Mouse (Mus musculus) R1 (cell line): ENCODE measurements around the gene Ccdc171.
"Not testable (repeated sequence)": the region's sequence is repeated elsewhere in the genome, so short reads cannot be mapped to it uniquely, and the experiment has no call there.

ENCODE experiments used
- DNase-seq: peaks from one replicate; pipeline ENCODE4 v3.0.0-alpha.2; 2018; ENCODE audit warnings: low read depth, low spot score

The Ccdc171 gene

GRCm38 (mm10) chr4:83655396-83655795 is 130.1 kb downstream of the Ccdc171 start:
- DNase-seq = peak; percentile 18

DNA sequence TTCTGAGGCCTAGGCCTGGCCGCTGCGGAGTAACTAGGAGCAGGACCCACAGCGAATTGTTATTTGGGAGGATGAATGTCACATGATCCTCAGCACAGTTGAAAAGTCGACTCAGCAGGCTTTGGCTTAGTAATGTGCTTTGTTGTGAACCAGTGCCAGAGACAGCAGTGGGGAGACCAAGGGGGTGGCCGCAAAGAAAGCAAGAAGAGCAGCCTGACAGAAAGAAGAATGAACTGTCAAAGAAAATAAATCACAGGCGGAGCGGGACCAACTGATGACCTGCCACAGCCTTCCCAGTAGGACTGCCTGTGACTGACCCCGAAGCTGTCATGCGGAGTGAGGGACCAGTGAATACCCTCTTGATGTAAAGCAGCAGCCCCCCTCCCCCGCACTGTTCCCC is 131.2 kb downstream of the Ccdc171 start:
- peak; percentile 27 for DNase-seq

GRCm38 (mm10) chr4:83657021-83657420 is 131.7 kb downstream of the Ccdc171 start:
- no peak for DNase-seq

DNA sequence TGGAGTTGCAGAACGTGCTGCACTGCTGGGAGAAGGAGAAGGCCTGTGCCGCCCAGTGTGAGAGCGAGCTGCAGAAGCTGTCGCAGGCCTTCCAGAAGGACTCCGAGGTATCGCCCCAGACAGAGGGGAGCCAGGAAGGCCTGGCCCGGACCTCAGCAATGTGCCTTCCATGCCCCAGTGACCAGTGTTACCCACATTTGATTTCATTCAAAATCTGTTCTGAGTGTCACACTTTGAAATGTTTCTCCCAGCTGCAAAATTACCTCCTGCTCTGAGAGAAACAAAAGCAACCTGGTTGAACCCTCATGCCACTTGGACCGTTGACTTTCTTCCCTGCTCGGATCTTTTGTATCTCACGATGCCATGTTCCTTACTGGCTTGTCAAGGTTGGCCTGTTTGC is 133.1 kb downstream of the Ccdc171 start:
- no peak for DNase-seq

DNA sequence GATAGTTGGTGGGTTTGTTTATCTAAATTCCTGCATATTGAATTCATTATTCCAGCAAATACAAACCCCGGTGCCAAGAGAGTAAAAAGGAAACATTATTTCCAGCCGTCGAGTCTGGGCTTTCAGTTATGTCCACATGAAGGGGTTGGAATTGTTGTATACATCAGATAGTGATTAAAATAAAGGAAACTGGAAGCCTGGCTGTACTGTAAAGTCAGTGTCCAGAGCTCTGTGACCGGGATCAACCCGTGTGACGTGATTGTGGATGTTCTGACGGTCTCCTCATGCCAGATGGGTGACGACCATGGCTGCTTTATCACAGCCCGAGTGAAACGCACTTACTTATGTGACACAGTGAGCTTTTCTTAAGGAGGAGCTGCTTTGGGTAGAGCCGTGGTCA is 134.1 kb downstream of the Ccdc171 start:
- no peak for DNase-seq

DNA sequence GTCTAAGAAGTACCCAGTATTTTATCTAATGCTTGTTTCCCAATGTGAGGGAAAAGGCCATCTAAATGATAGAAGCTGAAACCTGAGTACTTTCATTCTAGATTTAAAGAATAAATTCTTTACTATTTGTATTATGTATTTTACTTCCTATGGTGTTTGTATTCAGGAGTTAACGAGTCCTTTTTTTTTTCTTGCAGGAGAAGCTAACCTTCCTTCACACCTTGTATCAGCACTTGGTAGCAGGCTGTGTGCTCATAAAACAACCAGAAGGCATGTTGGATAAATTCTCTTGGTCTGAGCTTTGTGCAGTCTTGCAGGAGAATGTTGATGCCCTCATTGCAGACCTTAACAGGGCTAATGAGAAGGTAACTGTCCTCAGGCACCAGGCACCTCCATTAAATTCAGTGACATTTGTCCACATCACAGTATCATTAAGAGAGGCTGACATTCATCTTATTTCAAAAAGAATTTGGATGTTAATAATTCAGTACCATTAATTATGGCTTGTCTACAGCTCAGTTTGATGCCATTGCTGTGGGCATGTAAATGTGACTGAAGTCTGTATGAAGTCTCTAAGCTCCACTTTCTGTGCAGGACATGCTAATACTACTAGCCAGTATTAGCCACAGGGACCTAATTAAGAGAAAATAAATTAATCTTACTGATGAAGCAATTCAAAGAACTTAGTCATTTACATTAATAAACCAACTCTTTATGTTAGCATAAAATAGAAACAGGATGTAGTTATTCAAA is 136.3 kb downstream of the Ccdc171 start:
- DNase-seq = no peak

- no peak for DNase-seq
Measured at GRCm38 (mm10) chr4:83662301-83662700, 137.0 kb downstream of the Ccdc171 start.

- no peak for DNase-seq
Measured at GRCm38 (mm10) chr4:83669552-83669951, 144.2 kb downstream of the Ccdc171 start.

DNA sequence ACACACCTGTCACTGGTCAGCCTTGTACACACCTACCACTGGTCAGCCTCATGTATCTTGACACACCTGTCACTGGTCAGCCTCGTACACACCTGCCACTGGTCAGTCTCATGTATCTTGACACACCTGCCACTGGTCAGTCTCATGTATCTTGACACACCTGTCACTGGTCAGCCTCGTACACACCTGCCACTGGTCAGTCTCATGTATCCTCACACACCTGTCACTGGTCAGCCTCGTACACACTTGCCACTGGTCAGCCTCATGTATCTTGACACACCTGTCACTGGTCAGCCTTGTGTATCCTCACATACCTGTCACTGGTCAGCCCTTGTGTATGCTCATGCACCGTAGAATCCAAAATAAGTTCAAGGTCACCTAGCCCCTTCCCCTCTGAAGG is 150.0 kb downstream of the Ccdc171 start:
- DNase-seq = not testable (repeated sequence)

DNA sequence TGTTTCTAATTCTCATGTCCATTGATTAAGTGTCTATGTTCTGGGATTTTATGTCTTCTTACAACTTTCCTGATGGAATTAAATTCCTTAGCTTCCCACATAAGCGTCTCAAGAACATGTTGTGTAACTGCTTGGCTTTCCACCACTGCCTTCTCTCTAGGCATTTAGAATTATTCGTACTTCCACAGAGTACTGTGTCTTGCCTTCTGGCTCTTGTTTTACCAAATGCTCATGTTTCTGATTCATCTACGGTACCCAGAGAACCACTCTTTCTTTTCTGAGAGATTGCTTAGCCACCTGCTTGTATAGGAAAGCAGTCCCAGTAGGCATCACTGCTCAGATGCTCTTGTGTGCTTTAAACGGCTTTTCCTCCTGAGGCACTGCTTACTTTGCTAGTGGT is 151.1 kb downstream of the Ccdc171 start:
- no peak for DNase-seq

- peak; percentile 10 for DNase-seq
Measured at GRCm38 (mm10) chr4:83681081-83681480, 155.7 kb downstream of the Ccdc171 start.

DNA sequence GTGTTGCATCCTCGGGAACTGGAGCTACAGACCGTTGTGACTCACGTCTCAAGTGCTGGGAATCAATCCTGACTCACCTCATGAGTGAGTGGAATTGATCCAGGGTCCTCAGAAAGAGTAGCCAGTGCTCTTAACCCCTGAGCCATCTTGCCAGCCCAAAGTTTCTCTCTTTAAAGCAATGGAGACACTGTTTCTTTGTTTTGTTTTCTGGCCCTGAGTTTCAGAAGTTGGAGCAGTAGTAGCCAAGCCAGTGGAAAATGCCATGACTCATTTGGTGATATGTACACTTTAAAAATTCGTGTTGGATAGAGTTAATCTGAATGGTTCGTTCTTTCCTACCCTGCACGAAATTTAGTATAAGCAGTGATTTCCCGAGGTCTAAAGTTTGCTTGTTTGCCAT is 157.5 kb downstream of the Ccdc171 start:
- DNase-seq = no peak

DNA sequence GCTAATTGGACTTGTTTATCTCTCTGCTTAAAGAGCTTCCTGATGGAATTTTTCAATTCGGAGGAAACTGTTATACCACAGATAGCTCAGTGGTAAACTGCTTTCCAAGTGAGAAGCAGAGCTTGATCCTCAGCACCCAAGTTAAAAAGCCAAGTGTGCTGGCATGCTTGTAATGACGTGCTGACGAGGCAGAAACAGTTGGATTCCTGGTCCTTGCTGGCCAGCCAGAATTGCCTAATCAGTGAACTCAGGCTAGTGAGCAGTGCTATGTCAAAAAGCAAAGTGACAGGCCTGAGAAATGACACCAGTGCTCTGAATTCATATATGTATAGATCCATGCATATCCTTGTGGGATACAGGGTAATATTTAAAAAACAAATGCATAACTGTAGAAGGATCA is 174.8 kb downstream of the Ccdc171 start:
- DNase-seq = no peak

DNA sequence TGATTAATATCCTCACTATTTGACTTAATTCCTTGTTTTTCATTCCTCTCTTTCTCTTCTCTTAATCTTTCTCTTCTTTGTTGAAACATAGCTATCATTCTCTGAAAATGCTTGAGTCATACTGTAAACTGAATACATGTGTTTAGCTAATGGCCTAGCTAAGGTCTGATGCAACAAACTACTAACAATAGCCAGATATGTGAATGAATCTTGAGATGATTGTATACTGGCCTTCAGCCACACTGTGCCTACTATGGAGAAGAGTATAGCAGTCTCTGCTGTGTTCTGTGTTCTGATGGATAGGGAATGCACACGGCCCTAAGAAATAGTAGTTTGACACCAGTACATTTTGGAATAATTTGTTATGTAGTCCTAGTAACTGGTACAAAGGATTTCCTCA is 191.7 kb downstream of the Ccdc171 start:
- no peak for DNase-seq

DNA sequence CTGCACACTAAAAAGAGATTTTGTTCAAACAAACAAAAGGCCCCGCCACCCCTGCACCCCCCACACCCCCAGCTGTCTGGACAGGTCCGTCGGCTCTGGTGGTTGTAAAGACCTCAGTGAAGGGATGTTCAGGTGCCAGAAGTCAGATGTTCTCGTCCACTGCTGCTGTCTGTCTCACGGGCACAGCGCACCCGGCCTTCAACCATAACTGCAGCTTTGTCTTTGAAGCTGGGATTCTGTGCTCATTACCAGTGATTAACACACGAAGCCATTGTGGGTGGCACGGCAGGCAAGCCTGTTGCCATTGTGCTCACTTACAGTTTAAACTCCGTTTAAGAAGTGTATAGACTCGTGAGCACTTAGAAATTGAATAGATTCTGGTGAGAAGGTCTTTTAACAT is 194.5 kb downstream of the Ccdc171 start:
- DNase-seq = no peak

GRCm38 (mm10) chr4:83725136-83725535 is 199.8 kb downstream of the Ccdc171 start:
- peak; percentile 57 for DNase-seq

DNA sequence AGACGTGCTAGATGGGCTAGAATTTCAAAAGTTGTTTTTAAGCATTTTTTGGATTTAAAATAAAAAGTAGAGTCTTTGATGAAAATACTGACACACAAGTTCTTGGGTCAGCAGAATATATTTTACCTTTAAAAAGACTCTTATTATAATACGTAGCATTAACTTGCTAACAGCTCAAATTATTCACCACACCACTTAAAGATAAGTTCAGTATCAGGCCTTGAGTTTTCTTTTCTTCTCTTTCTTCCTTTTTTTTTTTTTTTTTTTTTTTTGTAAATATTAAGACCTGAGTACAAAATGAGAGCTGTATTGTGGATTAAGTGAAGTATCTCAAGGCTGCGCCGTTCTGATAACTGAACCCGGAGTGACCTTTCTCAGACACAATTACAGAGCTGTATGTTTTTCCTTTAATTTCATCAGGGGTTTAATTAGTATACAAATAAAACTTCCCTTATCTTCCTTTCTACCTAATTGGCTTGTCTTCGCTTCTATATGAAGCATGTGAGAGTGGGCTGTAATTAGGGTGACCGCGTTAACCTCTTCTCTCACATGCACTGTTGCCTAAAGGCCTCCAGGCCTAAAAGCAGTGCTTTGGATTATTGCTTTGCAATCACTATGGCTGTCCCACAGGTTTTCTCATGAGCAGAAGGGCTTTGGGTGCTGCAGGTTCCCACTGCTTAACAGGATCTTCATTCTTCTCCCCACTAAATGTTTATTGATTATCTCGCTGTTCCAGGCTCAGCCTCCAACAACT is 214.0 kb downstream of the Ccdc171 start:
- DNase-seq = no peak

GRCm38 (mm10) chr4:83739891-83740277 is 214.5 kb downstream of the Ccdc171 start:
- no peak for DNase-seq

GRCm38 (mm10) chr4:83742806-83743460 is 217.6 kb downstream of the Ccdc171 start:
- no peak for DNase-seq

DNA sequence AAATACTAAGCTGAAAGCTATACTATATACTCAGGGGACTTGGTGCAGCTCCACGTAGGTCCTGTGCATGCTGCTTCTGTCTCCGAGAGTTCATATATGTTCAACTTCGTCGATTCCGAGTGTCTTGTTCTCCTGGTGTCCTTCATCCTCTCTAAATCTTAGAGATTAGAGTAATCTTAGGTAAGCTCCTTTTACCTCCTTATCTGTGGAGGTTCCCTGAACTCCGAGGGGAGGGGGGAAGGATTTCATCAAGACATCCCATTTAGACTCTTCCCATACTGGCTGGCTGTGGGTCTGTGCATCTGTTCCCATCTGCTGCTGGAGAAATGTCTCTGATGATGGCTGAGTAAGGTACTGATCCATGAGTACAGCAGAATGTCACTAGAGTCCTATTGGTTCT is 249.8 kb downstream of the Ccdc171 start:
- no peak for DNase-seq

DNA sequence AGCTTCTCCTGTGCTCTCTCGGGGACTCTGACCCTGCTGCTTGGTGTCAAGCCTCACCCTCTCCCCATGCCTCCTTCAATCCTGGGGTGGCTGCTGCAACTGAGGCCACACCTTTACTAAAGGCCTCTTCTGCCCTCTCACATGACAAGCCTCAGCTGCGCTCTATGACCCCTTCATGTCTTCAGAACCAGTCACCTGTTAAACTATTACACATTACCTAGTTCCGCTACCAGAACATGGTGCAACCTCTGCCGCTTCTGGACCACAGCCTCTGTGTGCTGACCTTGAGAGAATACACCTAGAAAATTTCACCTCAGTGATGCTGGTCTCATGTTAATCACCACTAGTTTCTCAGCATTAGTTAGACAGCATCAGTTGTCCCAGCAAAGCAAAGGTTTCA is 254.7 kb downstream of the Ccdc171 start:
- DNase-seq = no peak

- DNase-seq = no peak
Measured at GRCm38 (mm10) chr4:83785115-83785514, 259.8 kb downstream of the Ccdc171 start.

DNA sequence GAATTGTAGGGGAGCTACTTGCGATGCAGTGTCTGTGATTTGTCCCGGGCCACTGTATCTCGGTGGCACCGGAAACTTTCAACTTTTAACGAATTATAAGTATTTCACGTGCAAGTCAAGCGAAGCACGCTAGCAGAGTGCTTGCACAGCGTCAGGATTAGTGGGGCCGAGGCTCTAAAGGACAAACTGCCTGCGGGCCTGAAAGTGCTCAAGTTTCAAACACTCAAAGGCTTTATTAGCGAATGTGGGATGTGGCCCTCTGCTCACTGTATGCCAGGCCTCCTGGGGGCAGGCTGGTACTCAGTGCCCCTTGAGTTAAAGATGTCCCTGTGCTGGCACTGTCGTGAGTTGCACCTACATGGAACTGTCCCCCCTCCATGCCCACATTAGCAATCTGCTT is 266.5 kb downstream of the Ccdc171 start:
- no peak for DNase-seq
